Mouse (Mus musculus): ENCODE data around the gene Fam131c. TPM values are rescaled to one million over a fixed set of nuclear protein-coding genes. Genes with fewer than 3 reads are reported as not detected.

Fam131c gene
- polyA plus RNA-seq, 1 experiment from 2014 or later: 0.44 TPM

DNA sequence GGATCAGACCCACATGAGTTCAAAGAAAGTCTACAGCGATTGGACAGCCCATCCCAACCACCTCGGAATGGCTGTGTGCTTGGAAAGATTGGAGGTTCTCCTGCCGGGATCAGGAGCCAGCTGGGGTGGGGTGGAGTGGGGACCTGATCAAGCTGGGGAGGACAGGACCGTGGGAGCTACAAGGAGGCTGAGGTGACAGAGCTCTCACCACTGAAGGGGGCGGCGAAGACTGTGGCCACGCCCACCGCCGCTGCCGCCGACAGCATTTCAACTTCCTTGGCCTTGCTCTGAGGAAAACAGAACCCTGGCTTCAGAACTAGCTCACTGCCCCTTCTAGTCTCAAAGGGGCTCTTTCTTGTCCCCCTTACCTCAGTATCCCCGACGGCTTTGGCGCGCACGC lies 26.7 kb downstream of the Fam131c start:
- Histone ChIP-seq H3K27ac (replicated peaks) (no peak overlapping the region), H3K9me3 (no peaks in the 10 kb centered on the region), H3K4me3 (peak overlapping the region; percentile 32), H3K4me1 (peaks cover 21% of the 10 kb centered on the region), H3K36me3 (replicated peaks) (no peaks in the 10 kb centered on the region), H3K27me3 (replicated peaks; ENCODE audit: low read depth, poor library complexity, severe bottlenecking) (peaks cover 57% of the 10 kb centered on the region)
- DNase-seq (ENCODE audit: low spot score): no peak
- 15% methylated on average over 16 of the region's 16 CpGs for WGBS

DNA sequence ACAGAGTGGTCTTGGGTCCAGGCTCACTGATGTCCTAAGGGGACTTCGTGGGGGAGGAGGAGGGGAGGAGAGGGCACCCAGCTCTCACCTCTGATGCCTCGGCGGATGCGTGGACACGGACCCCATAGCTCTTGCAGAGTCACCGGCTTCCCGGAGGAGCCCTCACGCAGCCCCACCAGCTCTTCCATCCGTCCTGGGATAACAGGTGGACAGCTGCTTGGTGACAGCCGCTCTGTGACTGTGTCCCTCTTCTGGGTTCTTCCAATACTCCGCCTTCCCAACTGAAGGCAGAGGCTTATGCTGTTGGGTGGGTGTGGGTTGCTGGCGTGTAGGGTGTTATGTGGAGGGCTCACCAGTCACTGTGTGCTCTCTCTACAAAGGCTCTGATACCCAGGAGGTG lies 29.8 kb downstream of the Fam131c start:
- no peak overlapping the region for H3K4me3 ChIP-seq
- no peaks in the 10 kb centered on the region for H3K36me3 ChIP-seq (replicated peaks)
- H3K4me1 ChIP-seq: peaks cover 15% of the 10 kb centered on the region
- H3K9me3 ChIP-seq: no peaks in the 10 kb centered on the region
- H3K27ac ChIP-seq (replicated peaks): no peak overlapping the region
- peaks cover 51% of the 10 kb centered on the region for H3K27me3 ChIP-seq (replicated peaks; ENCODE audit: low read depth, poor library complexity, severe bottlenecking)
- DNase-seq (ENCODE audit: low spot score): no peak
- 78% methylated on average over 12 of the region's 12 CpGs for WGBS

DNA sequence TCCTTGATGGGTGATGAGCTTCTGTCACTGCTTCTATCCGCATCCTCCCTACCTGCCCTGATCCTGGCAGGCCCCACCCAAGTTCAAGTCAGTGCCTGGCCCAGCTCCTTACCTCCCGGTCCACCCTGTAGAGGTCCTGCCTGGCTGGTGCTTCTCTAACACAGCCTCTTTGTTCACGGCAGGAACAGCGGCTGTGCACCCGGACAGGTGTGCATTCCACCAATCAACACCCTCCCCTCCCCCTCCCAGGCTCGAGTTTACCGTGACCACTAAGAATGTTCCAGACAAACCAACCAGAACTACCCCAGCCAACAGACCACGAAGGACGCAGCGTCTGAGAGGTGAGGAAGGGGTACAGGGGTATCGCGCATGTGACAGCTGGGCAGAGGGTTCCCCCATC lies 30.5 kb downstream of the Fam131c start, which contains the start of gene Clcnka:
Gene Clcnka, minus strand, starts transcription at position 180 of the 400 bp plus-strand sequence.
- no peaks in the 10 kb centered on the region for H3K36me3 ChIP-seq (replicated peaks)
- peaks cover 15% of the 10 kb centered on the region for H3K4me1 ChIP-seq
- no peaks in the 10 kb centered on the region for H3K9me3 ChIP-seq
- no peak within 1 kb of the TSS for H3K4me3 ChIP-seq
- DNase-seq (ENCODE audit: low spot score): no peak
- peaks cover 53% of the 10 kb centered on the region for H3K27me3 ChIP-seq (replicated peaks; ENCODE audit: low read depth, poor library complexity, severe bottlenecking)
- 60% methylated on average over 12 of the region's 12 CpGs for WGBS
- H3K27ac ChIP-seq (replicated peaks): no peak within 1 kb of the TSS

DNA sequence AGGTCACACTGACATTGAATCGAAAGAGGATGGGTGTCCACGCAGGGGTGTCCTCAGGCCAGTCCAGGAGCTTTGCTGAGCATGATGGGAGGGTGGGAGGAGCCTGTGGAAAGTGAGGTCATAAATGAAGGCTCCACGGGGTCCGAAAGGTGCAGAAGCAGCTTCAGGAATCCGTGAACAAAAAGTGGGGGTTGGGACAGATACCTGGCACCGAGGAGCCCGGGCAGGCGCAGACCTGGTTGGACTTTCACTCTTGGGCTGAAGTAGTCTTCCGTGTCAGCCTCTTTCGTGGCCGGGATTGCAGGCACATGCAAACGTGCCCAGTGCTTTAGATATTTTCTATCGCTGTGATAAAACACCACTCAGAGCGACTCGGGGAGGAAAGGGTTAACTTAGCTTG lies 32.2 kb downstream of the Fam131c start:
- Histone ChIP-seq H3K36me3 (replicated peaks) (no peaks in the 10 kb centered on the region), H3K27ac (replicated peaks) (no peak overlapping the region), H3K27me3 (replicated peaks; ENCODE audit: low read depth, poor library complexity, severe bottlenecking) (peaks cover 46% of the 10 kb centered on the region), H3K9me3 (no peaks in the 10 kb centered on the region), H3K4me3 (no peak overlapping the region), H3K4me1 (peaks cover 13% of the 10 kb centered on the region)
- no peak for DNase-seq (ENCODE audit: low spot score)
- WGBS: 84% methylated on average over 15 of the region's 15 CpGs

DNA sequence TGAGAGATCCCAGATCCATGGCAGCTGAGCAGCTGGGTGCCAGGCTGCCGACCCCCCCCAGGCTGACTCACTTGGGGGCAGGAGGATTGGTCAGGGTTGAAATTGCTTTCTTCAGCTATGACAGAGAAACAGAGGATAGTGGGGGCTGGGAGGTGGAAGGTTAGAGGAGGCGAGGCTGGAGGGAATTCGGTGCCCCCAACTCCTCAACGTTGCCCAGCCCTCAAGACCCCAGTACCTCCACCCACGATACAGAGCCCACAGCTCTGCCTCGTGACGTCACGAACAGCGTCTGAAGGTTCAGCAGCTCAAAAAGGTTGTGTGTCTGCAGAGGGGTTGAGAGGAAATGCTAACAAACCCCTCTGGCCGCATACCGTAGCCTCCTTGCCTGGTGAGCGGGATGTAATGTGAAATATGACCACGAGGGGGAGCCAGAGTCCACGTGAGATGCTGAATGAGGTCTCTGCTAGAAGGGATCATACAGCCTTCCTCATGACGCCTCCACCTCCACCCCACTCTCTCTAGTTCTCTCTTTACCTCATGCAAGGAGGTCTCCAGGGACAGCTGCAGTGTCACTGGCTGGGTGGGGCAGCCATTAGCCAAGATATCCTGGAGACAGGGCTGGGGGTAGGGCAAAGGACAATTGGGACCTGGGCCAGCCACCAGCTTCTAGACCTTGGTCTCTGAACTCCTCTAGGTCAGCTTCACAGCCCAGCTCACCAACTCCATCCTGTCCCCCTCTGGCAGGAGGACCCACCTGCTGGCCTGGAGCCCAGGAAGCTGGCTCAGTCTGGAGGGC lies 36.7 kb downstream of the Fam131c start:
- no peaks in the 10 kb centered on the region for H3K9me3 ChIP-seq
- H3K4me1 ChIP-seq: peaks cover 12% of the 10 kb centered on the region
- DNase-seq (ENCODE audit: low spot score): peak; percentile 89
- peaks cover 27% of the 10 kb centered on the region for H3K27me3 ChIP-seq (replicated peaks; ENCODE audit: low read depth, poor library complexity, severe bottlenecking)
- 15% methylated on average over 15 of the region's 15 CpGs for WGBS
- H3K27ac ChIP-seq (replicated peaks): no peak overlapping the region
- peak overlapping the region; percentile 38; the same call in 1 of the 2 replicates for H3K4me3 ChIP-seq
- no peaks in the 10 kb centered on the region for H3K36me3 ChIP-seq (replicated peaks)

DNA sequence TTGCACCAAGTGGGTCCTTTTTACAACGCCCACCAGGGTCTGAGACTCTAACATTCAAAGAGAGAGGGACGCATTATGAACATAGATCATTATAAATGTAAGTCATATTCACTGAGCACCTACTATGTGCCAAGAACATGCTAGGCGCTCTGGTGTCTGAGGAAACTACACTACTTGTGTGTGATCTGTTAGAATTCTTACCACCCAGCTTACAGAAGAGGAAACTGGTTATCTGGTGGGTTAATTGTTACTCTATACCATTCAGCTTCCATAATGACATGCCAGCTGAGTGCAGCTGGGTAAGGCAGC lies 37.2 kb downstream of the Fam131c start:
- Histone ChIP-seq H3K4me1 (peaks cover 12% of the 10 kb centered on the region), H3K36me3 (replicated peaks) (no peaks in the 10 kb centered on the region), H3K4me3 (no peak overlapping the region), H3K27ac (replicated peaks) (no peak overlapping the region), H3K27me3 (replicated peaks; ENCODE audit: low read depth, poor library complexity, severe bottlenecking) (peaks cover 31% of the 10 kb centered on the region), H3K9me3 (no peaks in the 10 kb centered on the region)
- 80% methylated on average over 3 of the region's 3 CpGs for WGBS
- DNase-seq (ENCODE audit: low spot score): no peak

DNA sequence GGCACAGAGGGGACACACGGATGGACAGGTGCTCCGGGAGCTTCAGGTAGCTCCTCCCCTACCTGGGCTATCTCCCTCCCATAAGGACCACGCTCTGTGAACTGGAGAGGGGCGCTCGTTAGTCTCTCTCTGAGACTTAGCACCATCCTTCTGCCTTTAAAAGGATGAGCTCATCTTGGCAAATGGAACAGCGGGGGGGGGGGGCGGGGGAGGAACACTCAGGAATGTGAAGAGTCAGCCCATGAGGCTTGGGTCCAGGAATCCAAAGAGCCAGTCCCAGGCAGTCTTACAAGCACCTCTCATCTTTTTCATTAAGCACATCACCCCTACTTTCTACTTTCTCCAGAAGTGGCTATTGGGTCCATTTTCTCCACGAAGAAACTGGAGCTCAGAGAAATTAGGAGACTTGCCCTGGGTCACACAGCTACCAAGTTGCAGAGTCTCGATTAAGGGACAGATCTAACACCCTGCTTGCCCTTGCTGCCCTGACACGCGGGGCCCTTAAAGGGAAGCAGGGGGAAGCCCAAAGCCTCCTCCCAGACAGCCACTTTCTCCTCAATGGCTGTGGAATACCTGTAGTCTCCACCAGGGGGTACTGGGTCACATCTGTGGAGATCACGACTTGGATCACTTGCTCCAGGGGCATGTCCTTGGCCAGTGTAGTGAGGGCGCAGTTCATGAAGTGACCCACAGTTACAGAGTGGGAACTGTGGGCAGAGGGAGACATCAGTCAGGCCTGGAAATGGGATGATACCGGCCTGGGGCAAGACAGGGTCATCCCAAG lies 38.7 kb downstream of the Fam131c start:
- Histone ChIP-seq H3K4me1 (peaks cover 16% of the 10 kb centered on the region), H3K27ac (replicated peaks) (no peak overlapping the region), H3K36me3 (replicated peaks) (no peaks in the 10 kb centered on the region), H3K4me3 (no peak overlapping the region), H3K9me3 (no peaks in the 10 kb centered on the region), H3K27me3 (replicated peaks; ENCODE audit: low read depth, poor library complexity, severe bottlenecking) (peaks cover 44% of the 10 kb centered on the region)
- WGBS: 49% methylated on average over 14 of the region's 14 CpGs
- peak; percentile 48 for DNase-seq (ENCODE audit: low spot score)

DNA sequence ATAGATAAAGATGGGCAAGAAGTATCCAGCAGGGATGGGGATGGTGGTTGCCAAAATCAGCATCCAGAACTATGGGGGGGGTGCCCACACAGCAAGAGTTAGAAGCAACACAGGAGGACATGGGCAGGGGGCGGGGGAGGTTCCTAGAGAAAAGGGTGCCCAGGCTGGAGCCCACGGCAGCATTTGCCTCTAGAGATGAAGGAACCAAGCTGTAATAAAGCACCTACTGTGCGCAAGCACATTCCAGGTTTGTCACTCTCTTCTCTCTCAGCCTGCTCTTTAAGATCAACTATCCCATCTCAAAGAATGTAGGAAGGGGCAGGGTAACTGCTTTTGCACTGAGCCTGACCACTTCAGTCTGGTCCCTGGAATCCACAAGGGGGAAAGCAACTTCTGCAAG lies 40.6 kb downstream of the Fam131c start:
- H3K4me1 ChIP-seq: peaks cover 16% of the 10 kb centered on the region
- H3K27me3 ChIP-seq (replicated peaks; ENCODE audit: low read depth, poor library complexity, severe bottlenecking): peaks cover 48% of the 10 kb centered on the region
- no peaks in the 10 kb centered on the region for H3K36me3 ChIP-seq (replicated peaks)
- H3K4me3 ChIP-seq: no peak overlapping the region
- WGBS: 95% methylated on average over 3 of the region's 3 CpGs
- no peaks in the 10 kb centered on the region for H3K9me3 ChIP-seq
- no peak overlapping the region for H3K27ac ChIP-seq (replicated peaks)
- DNase-seq (ENCODE audit: low spot score): no peak

DNA sequence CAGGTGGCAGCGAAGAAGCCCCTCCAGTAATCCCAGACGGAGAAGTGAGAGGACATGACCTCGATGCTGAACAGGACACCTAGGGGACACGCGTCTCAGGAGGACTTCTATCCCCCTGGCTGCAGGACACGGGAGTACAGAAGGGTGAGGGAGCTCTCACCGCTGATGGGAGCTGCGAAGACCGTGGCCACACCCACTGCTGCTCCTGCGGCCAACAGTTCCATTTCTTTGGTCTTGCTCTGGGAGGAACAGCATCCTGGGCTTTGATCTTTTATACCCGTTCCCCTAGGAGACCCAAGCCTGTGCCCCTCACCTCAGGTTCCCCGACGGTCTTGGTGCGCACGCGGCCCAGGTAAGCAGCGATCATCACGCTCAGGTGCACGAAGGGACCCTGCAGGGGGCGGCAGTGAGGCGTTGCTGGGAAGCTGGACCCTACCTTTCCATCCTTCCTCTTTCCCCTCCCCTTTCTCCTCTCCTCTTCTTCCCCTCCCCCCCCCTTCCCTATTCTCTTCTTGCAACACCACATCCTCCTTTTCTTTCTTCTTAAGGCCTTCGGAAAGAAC lies 43.5 kb downstream of the Fam131c start:
- H3K27ac ChIP-seq (replicated peaks): no peak overlapping the region
- DNase-seq (ENCODE audit: low spot score): no peak
- no peaks in the 10 kb centered on the region for H3K9me3 ChIP-seq
- H3K27me3 ChIP-seq (replicated peaks; ENCODE audit: low read depth, poor library complexity, severe bottlenecking): peaks cover 33% of the 10 kb centered on the region
- no peak overlapping the region for H3K4me3 ChIP-seq
- 21% methylated on average over 22 of the region's 22 CpGs for WGBS
- H3K36me3 ChIP-seq (replicated peaks): no peaks in the 10 kb centered on the region
- peaks cover 9% of the 10 kb centered on the region; the same call in 1 of the 2 replicates for H3K4me1 ChIP-seq

DNA sequence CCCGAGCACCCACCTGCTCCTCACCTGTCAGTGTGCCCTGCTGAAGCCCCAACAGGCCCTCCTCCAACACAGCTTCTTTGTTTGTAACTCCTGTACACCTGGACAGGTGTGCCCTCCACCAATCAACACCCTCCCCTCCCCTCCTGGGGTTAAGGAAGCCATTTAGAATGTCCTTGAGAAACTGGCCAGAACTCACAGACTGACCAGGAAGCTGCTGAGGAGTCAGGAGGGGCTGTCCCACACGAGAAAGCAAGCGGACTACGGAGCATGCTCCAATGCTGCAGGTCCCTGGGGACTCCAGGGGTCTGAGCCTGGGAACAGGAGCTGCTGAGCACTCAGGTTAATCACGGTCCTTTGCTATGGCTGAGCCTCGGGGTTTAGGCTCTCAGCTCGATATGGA lies 47.9 kb downstream of the Fam131c start, which contains the start of gene Clcnkb:
Gene Clcnkb, minus strand, starts transcription at position 91 of the 400 bp plus-strand sequence.
- 67% methylated on average over 7 of the region's 7 CpGs for WGBS

DNA sequence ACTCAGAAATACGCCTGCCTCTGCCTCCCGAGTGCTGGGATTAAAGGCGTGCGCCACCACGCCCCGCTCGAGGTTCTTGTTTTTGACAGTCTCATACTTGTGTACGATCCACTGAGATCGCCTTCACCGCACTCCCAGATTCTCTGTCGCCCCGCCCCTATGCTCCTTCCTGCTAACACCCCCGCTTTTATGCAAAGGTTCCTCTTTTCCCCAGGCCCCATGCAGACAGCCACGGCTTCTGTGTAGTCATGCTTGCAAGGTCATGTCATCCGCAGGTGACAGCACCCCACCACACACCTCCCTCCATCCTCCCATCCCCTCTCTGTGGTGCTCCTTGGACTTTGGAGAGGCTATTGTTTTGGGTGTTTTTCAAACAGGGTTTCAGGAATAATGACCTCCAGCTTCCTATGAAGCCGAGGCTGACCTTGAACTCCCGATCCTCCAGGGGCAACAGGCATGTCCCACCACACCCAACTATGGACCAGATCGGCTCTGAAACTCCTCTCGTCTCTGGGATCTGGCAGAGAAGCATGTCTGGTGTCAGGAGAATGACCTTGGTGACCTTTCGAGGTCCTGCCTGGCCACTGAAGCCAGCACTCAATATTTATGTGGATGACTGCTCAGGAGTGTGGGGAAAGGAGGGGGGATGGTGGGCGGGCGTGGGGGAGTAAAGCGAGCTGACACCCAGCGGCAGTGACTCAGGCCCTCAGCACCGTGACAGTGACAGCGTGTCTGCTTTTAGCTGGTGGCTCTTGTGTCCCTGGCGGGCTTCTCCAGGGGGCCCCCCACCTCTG lies 51.6 kb downstream of the Fam131c start:
- H3K36me3 ChIP-seq (replicated peaks): no peaks in the 10 kb centered on the region
- no peak for DNase-seq (ENCODE audit: low spot score)
- no peak overlapping the region for H3K4me3 ChIP-seq
- no peak overlapping the region for H3K27ac ChIP-seq (replicated peaks)
- H3K9me3 ChIP-seq: no peaks in the 10 kb centered on the region
- peaks cover 42% of the 10 kb centered on the region for H3K27me3 ChIP-seq (replicated peaks; ENCODE audit: low read depth, poor library complexity, severe bottlenecking)
- WGBS: 69% methylated on average over 27 of the region's 27 CpGs
- H3K4me1 ChIP-seq: peaks cover 24% of the 10 kb centered on the region

More for the DNA sequence above, 47.9 kb downstream of the Fam131c start, which contains the start of gene Clcnkb:
- Histone ChIP-seq H3K27ac (replicated peaks) (no peak within 1 kb of the TSS), H3K9me3 (no peaks in the 10 kb centered on the region), H3K4me1 (peaks cover 18% of the 10 kb centered on the region), H3K27me3 (replicated peaks; ENCODE audit: low read depth, poor library complexity, severe bottlenecking) (peaks cover 26% of the 10 kb centered on the region), H3K36me3 (replicated peaks) (no peaks in the 10 kb centered on the region), H3K4me3 (no peak within 1 kb of the TSS)
- no peak for DNase-seq (ENCODE audit: low spot score)
